Mouse (Mus musculus): ENCODE results near the gene Zscan25.
A peak's percentile ranks its signal among the peaks of the same experiment; 100 is the strongest.

DNA sequence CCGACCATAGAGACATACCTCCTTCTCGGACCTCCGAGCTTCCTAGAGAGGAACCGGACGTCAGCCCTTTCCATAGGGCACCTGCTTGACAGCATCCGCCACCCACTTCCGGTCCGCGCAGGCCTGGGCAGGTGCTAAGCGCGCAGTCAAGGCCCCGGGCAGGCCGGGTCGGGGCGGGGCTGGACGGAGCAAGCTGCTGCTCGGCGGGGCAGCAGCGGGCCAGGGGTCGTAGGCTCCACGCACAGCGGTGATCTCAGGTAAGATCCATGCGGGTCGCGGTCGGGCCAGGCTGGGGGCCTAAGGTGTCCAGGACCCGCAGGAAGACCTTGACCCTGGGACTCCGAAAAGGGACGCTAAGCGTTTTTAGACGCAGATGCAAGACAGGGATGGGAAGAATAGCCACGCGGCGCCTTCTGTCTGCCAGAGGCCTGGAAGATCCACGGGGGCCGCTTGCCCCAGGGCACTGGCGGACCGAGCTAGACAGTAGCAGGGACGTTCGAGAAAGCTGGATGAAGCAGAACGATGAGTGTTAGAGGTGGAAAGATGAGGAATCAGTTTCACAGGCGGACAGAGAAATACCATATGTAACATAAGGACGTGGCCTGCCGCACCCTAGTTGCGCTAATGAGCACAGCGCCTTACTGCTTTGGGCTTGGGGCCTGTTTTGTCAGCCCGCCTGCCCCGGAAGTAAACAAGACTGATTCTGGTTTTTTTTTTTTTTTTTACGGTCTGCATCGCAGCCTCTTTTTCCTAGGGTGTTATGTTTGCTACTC is at the start of gene Zscan25:
- TF ChIP-seq CTCF (IDR thresholded peaks at IDR 0.05; ENCODE audit: control insufficient read depth, insufficient read depth, insufficient read length) (no peak), USF1 (IDR thresholded peaks at IDR 0.05; ENCODE audit: low read depth) (no peak), MYOG (IDR thresholded peaks at IDR 0.05; ENCODE audit: control insufficient read depth, extremely low read depth, insufficient read length) (no peak), MYOD1 (IDR thresholded peaks at IDR 0.05; ENCODE audit: control insufficient read depth, insufficient read length, low read depth) (peak; percentile 38), MAX (IDR thresholded peaks at IDR 0.05) (peak; percentile 19)
